Mouse (Mus musculus): ENCODE measurements around the gene Tmtc1. TPM values are rescaled to one million over a fixed set of nuclear protein-coding genes. Genes with fewer than 3 reads are reported as not detected.

Tmtc1 gene
- polyA plus RNA-seq, 1 experiment from 2014 or later, result 1.4 TPM

GRCm38 (mm10) chr6:148336290-148336955, 107.8 kb downstream of the Tmtc1 start:
- no peaks in the 10 kb centered on the region for H3K36me3 ChIP-seq (ENCODE audit: control insufficient read depth, insufficient read depth, low read length)
- H3K4me2 ChIP-seq, result no peak overlapping the region
- no peak for ATAC-seq (replicated peaks; ENCODE audit: insufficient number of reproducible peaks, low FRiP score, low TSS enrichment)
- H3K9ac ChIP-seq (ENCODE audit: low read depth, low read length), result no peak overlapping the region
- no peak overlapping the region for H3K27ac ChIP-seq (ENCODE audit: low read depth, low read length)
- no peaks in the 10 kb centered on the region for H3K9me3 ChIP-seq (replicated peaks; ENCODE audit: control insufficient read depth, low read length)
- no peaks in the 10 kb centered on the region for H3K27me3 ChIP-seq (ENCODE audit: control insufficient read depth, insufficient read depth, low read length)
- no peaks in the 10 kb centered on the region for H3K4me1 ChIP-seq (ENCODE audit: control insufficient read depth, insufficient read depth, low read length)
- H3K4me3 ChIP-seq (ENCODE audit: low read depth, low read length), result no peak overlapping the region

GRCm38 (mm10) chr6:148331916-148332315, 112.3 kb downstream of the Tmtc1 start:
- Histone ChIP-seq H3K36me3 (ENCODE audit: control insufficient read depth, insufficient read depth, low read length) (no peaks in the 10 kb centered on the region), H3K27me3 (ENCODE audit: control insufficient read depth, insufficient read depth, low read length) (no peaks in the 10 kb centered on the region), H3K9ac (ENCODE audit: low read depth, low read length) (no peak overlapping the region), H3K4me3 (ENCODE audit: low read depth, low read length) (no peak overlapping the region), H3K9me3 (replicated peaks; ENCODE audit: control insufficient read depth, low read length) (no peaks in the 10 kb centered on the region), H3K4me2 (no peak overlapping the region), H3K4me1 (ENCODE audit: control insufficient read depth, insufficient read depth, low read length) (no peaks in the 10 kb centered on the region), H3K27ac (ENCODE audit: low read depth, low read length) (no peak overlapping the region)
- no peak for ATAC-seq (replicated peaks; ENCODE audit: insufficient number of reproducible peaks, low FRiP score, low TSS enrichment)
- 69% methylated on average over 2 of the region's 2 CpGs for WGBS (ENCODE audit: insufficient replicate concordance)

- Histone ChIP-seq H3K4me2 (no peak overlapping the region), H3K4me3 (ENCODE audit: low read depth, low read length) (no peak overlapping the region), H3K27ac (ENCODE audit: low read depth, low read length) (no peak overlapping the region), H3K27me3 (ENCODE audit: control insufficient read depth, insufficient read depth, low read length) (no peaks in the 10 kb centered on the region), H3K9ac (ENCODE audit: low read depth, low read length) (no peak overlapping the region), H3K36me3 (ENCODE audit: control insufficient read depth, insufficient read depth, low read length) (no peaks in the 10 kb centered on the region), H3K9me3 (replicated peaks; ENCODE audit: control insufficient read depth, low read length) (no peaks in the 10 kb centered on the region), H3K4me1 (ENCODE audit: control insufficient read depth, insufficient read depth, low read length) (no peaks in the 10 kb centered on the region)
- ATAC-seq (replicated peaks; ENCODE audit: insufficient number of reproducible peaks, low FRiP score, low TSS enrichment), result no peak
These were observed 114.2 kb downstream of the Tmtc1 start for GRCm38 (mm10) chr6:148329976-148330375.

GRCm38 (mm10) chr6:148328928-148329327, 115.3 kb downstream of the Tmtc1 start:
- Histone ChIP-seq H3K9ac (ENCODE audit: low read depth, low read length) (no peak overlapping the region), H3K4me3 (ENCODE audit: low read depth, low read length) (no peak overlapping the region), H3K27me3 (ENCODE audit: control insufficient read depth, insufficient read depth, low read length) (no peaks in the 10 kb centered on the region), H3K9me3 (replicated peaks; ENCODE audit: control insufficient read depth, low read length) (no peaks in the 10 kb centered on the region), H3K4me2 (no peak overlapping the region), H3K4me1 (ENCODE audit: control insufficient read depth, insufficient read depth, low read length) (no peaks in the 10 kb centered on the region), H3K36me3 (ENCODE audit: control insufficient read depth, insufficient read depth, low read length) (no peaks in the 10 kb centered on the region), H3K27ac (ENCODE audit: low read depth, low read length) (no peak overlapping the region)
- ATAC-seq (replicated peaks; ENCODE audit: insufficient number of reproducible peaks, low FRiP score, low TSS enrichment), result no peak
- WGBS (ENCODE audit: insufficient replicate concordance), result 68% methylated on average over 2 of the region's 2 CpGs

- H3K4me3 ChIP-seq (ENCODE audit: low read depth, low read length), result no peak overlapping the region
- H3K9me3 ChIP-seq (replicated peaks; ENCODE audit: control insufficient read depth, low read length), result no peaks in the 10 kb centered on the region
- no peaks in the 10 kb centered on the region for H3K36me3 ChIP-seq (ENCODE audit: control insufficient read depth, insufficient read depth, low read length)
- no peak for ATAC-seq (replicated peaks; ENCODE audit: insufficient number of reproducible peaks, low FRiP score, low TSS enrichment)
- no peaks in the 10 kb centered on the region for H3K27me3 ChIP-seq (ENCODE audit: control insufficient read depth, insufficient read depth, low read length)
- no peak overlapping the region for H3K27ac ChIP-seq (ENCODE audit: low read depth, low read length)
- WGBS (ENCODE audit: insufficient replicate concordance), result 50% methylated on average over 6 of the region's 6 CpGs
- no peaks in the 10 kb centered on the region for H3K4me1 ChIP-seq (ENCODE audit: control insufficient read depth, insufficient read depth, low read length)
- H3K4me2 ChIP-seq, result no peak overlapping the region
- no peak overlapping the region for H3K9ac ChIP-seq (ENCODE audit: low read depth, low read length)
These were observed 116.1 kb downstream of the Tmtc1 start for GRCm38 (mm10) chr6:148328130-148328529.

- no peaks in the 10 kb centered on the region for H3K36me3 ChIP-seq (ENCODE audit: control insufficient read depth, insufficient read depth, low read length)
- H3K9me3 ChIP-seq (replicated peaks; ENCODE audit: control insufficient read depth, low read length), result no peaks in the 10 kb centered on the region
- H3K4me3 ChIP-seq (ENCODE audit: low read depth, low read length), result no peak overlapping the region
- no peak overlapping the region for H3K9ac ChIP-seq (ENCODE audit: low read depth, low read length)
- no peaks in the 10 kb centered on the region for H3K27me3 ChIP-seq (ENCODE audit: control insufficient read depth, insufficient read depth, low read length)
- H3K4me2 ChIP-seq, result no peak overlapping the region
- no peak for ATAC-seq (replicated peaks; ENCODE audit: insufficient number of reproducible peaks, low FRiP score, low TSS enrichment)
- peaks cover 15% of the 10 kb centered on the region for H3K4me1 ChIP-seq (ENCODE audit: control insufficient read depth, insufficient read depth, low read length)
- no peak overlapping the region for H3K27ac ChIP-seq (ENCODE audit: low read depth, low read length)
These were observed 125.5 kb downstream of the Tmtc1 start for GRCm38 (mm10) chr6:148318736-148319135.

GRCm38 (mm10) chr6:148315571-148316080, 128.6 kb downstream of the Tmtc1 start:
- Histone ChIP-seq H3K27me3 (ENCODE audit: control insufficient read depth, insufficient read depth, low read length) (no peaks in the 10 kb centered on the region), H3K36me3 (ENCODE audit: control insufficient read depth, insufficient read depth, low read length) (no peaks in the 10 kb centered on the region), H3K9ac (ENCODE audit: low read depth, low read length) (no peak overlapping the region), H3K4me1 (ENCODE audit: control insufficient read depth, insufficient read depth, low read length) (peaks cover 15% of the 10 kb centered on the region), H3K9me3 (replicated peaks; ENCODE audit: control insufficient read depth, low read length) (no peaks in the 10 kb centered on the region), H3K4me2 (no peak overlapping the region), H3K4me3 (ENCODE audit: low read depth, low read length) (no peak overlapping the region), H3K27ac (ENCODE audit: low read depth, low read length) (no peak overlapping the region)
- no peak for ATAC-seq (replicated peaks; ENCODE audit: insufficient number of reproducible peaks, low FRiP score, low TSS enrichment)
- 75% methylated on average over 5 of the region's 5 CpGs for WGBS (ENCODE audit: insufficient replicate concordance)

- H3K4me3 ChIP-seq (ENCODE audit: low read depth, low read length), result no peak overlapping the region
- H3K27ac ChIP-seq (ENCODE audit: low read depth, low read length), result no peak overlapping the region
- no peaks in the 10 kb centered on the region for H3K9me3 ChIP-seq (replicated peaks; ENCODE audit: control insufficient read depth, low read length)
- no peak for ATAC-seq (replicated peaks; ENCODE audit: insufficient number of reproducible peaks, low FRiP score, low TSS enrichment)
- no peak overlapping the region for H3K4me2 ChIP-seq
- peaks cover 15% of the 10 kb centered on the region for H3K4me1 ChIP-seq (ENCODE audit: control insufficient read depth, insufficient read depth, low read length)
- H3K36me3 ChIP-seq (ENCODE audit: control insufficient read depth, insufficient read depth, low read length), result no peaks in the 10 kb centered on the region
- no peaks in the 10 kb centered on the region for H3K27me3 ChIP-seq (ENCODE audit: control insufficient read depth, insufficient read depth, low read length)
- H3K9ac ChIP-seq (ENCODE audit: low read depth, low read length), result no peak overlapping the region
These were observed 129.1 kb downstream of the Tmtc1 start for GRCm38 (mm10) chr6:148315106-148315505.

GRCm38 (mm10) chr6:148310981-148311380, 133.2 kb downstream of the Tmtc1 start:
- 47% methylated on average over 2 of the region's 2 CpGs for WGBS (ENCODE audit: insufficient replicate concordance)
- no peak overlapping the region for H3K4me2 ChIP-seq
- no peak for ATAC-seq (replicated peaks; ENCODE audit: insufficient number of reproducible peaks, low FRiP score, low TSS enrichment)

More at GRCm38 (mm10) chr6:148310981-148311380, 133.2 kb downstream of the Tmtc1 start:
- Histone ChIP-seq H3K4me1 (ENCODE audit: control insufficient read depth, insufficient read depth, low read length) (no peaks in the 10 kb centered on the region), H3K27me3 (ENCODE audit: control insufficient read depth, insufficient read depth, low read length) (no peaks in the 10 kb centered on the region), H3K9me3 (replicated peaks; ENCODE audit: control insufficient read depth, low read length) (no peaks in the 10 kb centered on the region), H3K27ac (ENCODE audit: low read depth, low read length) (no peak overlapping the region), H3K36me3 (ENCODE audit: control insufficient read depth, insufficient read depth, low read length) (no peaks in the 10 kb centered on the region), H3K9ac (ENCODE audit: low read depth, low read length) (no peak overlapping the region), H3K4me3 (ENCODE audit: low read depth, low read length) (no peak overlapping the region)
